Mouse (Mus musculus): Measurements from ENCODE around the gene Mpig6b.

DNA sequence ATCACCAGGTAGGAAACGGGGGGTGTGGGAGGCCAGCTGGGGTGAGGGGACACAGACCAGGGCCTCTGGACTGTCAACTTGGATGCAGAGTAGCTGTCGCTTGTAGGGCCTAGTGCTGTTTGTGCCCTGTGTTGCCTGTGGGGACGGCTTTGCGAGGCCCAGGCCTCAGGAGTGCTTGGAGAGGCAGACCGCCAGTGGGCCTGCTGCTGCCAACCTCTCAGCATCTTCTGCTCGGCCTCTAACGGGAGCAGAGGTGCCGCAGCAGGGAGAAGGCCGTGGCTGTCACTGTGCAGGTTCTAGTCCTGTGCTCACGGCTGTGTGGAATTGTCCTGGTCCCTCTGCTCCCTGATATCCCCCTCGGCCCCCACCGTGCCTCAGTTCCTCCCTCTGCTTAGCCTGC is 30.6 kb upstream of the Mpig6b start:
- TF ChIP-seq POLR2A (IDR thresholded peaks at IDR 0.05; ENCODE audit: insufficient read depth, low read depth, low read length) (no peak), CTCF (IDR thresholded peaks at IDR 0.05) (no peak), EP300 (IDR thresholded peaks at IDR 0.05; ENCODE audit: insufficient read depth, low read depth, low read length) (no peak)

All from heart, adult 2 months (tissue).